Mouse (Mus musculus): ENCODE measurements around the gene Slc43a1.
"Not testable (repeated sequence)": the region's sequence is repeated elsewhere in the genome, so short reads cannot be mapped to it uniquely, and the experiment has no call there.

Slc43a1 gene

GRCm38 (mm10) chr2:84838593-84838949 is at the start of gene Slc43a1:
Slc43a1 (plus strand) TSS chr2:84838850.
- DNase-seq: no peak

- no peak for DNase-seq
These were observed 48.2 kb upstream of the Slc43a1 start for GRCm38 (mm10) chr2:84790418-84790817.

- DNase-seq: no peak
These were observed 46.1 kb upstream of the Slc43a1 start for GRCm38 (mm10) chr2:84792516-84792915.

- no peak for DNase-seq
These were observed 45.5 kb upstream of the Slc43a1 start for GRCm38 (mm10) chr2:84793154-84793553.

GRCm38 (mm10) chr2:84793871-84794270 is 44.8 kb upstream of the Slc43a1 start:
- no peak for DNase-seq

GRCm38 (mm10) chr2:84797833-84798492 is 40.7 kb upstream of the Slc43a1 start:
- peak; percentile 80 for DNase-seq

- peak; percentile 54 for DNase-seq
These were observed 40.1 kb upstream of the Slc43a1 start, which contains the start of gene Ube2l6 for GRCm38 (mm10) chr2:84798493-84798921. Ube2l6 (plus strand) TSS chr2:84798828.

GRCm38 (mm10) chr2:84799041-84799561 is 39.5 kb upstream of the Slc43a1 start:
- DNase-seq: peak; percentile 41

GRCm38 (mm10) chr2:84800304-84800703 is 38.3 kb upstream of the Slc43a1 start:
- no peak for DNase-seq

GRCm38 (mm10) chr2:84801223-84801622 is 37.4 kb upstream of the Slc43a1 start:
- not testable (repeated sequence) for DNase-seq

- no peak for DNase-seq
These were observed 34.7 kb upstream of the Slc43a1 start for GRCm38 (mm10) chr2:84803963-84804362.

GRCm38 (mm10) chr2:84806546-84806945 is 32.1 kb upstream of the Slc43a1 start:
- DNase-seq: no peak

GRCm38 (mm10) chr2:84809330-84809729 is 29.3 kb upstream of the Slc43a1 start:
- no peak for DNase-seq

- no peak for DNase-seq
These were observed 28.1 kb upstream of the Slc43a1 start for GRCm38 (mm10) chr2:84810526-84810885.

GRCm38 (mm10) chr2:84810886-84811577 is 27.6 kb upstream of the Slc43a1 start:
- peak; percentile 83 for DNase-seq

- no peak for DNase-seq
These were observed 26.8 kb upstream of the Slc43a1 start for GRCm38 (mm10) chr2:84811880-84812279.

- no peak for DNase-seq
These were observed 26.0 kb upstream of the Slc43a1 start for GRCm38 (mm10) chr2:84812676-84813075.

GRCm38 (mm10) chr2:84819861-84820260 is 18.8 kb upstream of the Slc43a1 start:
- no peak for DNase-seq

- DNase-seq: no peak
These were observed 16.1 kb upstream of the Slc43a1 start, which contains the start of gene Smtnl1 for GRCm38 (mm10) chr2:84822552-84822951. Smtnl1 (minus strand) TSS chr2:84822652.

- DNase-seq: no peak
These were observed 15.4 kb upstream of the Slc43a1 start for GRCm38 (mm10) chr2:84823237-84823636.

- peak; percentile 77 for DNase-seq
These were observed 12.0 kb upstream of the Slc43a1 start, which contains the start of gene Timm10 for GRCm38 (mm10) chr2:84826488-84827282. Timm10 (plus strand) TSS chr2:84826997.

- DNase-seq: no peak
These were observed 11.2 kb upstream of the Slc43a1 start for GRCm38 (mm10) chr2:84827283-84827920.

All from right cerebral cortex, postnatal 4 days (tissue).